Mouse (Mus musculus) liver, embryonic 15.5 days (tissue): Measurements from ENCODE around the gene Reg4. TPM values are rescaled to one million over a fixed set of nuclear protein-coding genes. Genes with fewer than 3 reads are reported as not detected.

Experiments used
- ATAC-seq: fragments of 200-750 bp; cut with Nextera tagmentation; 2 replicates; pipeline ENCODE4 v1.8.0; 2017; ENCODE audit warnings: moderate number of reproducible peaks, mild to moderate bottlenecking, moderate library complexity; ENCODE audit not compliant: insufficient read depth
- H3K27ac ChIP-seq: fragments of 300-500 bp; sonication (generic); replicated peaks from 2 replicates; pipeline ENCODE4 v1.5.1; 2015; ENCODE audit warnings: mild to moderate bottlenecking, inconsistent platforms
- H3K27me3 ChIP-seq: fragments of 300-500 bp; sonication (generic); 2 replicates; pipeline ENCODE4 v1.6.1; 2015; ENCODE audit warnings: mild to moderate bottlenecking, inconsistent platforms
- H3K36me3 ChIP-seq: fragments of 300-500 bp; sonication (generic); replicated peaks from 2 replicates; pipeline ENCODE4 v1.6.1; 2015; ENCODE audit warnings: moderate library complexity, mild to moderate bottlenecking, inconsistent platforms
- H3K4me1 ChIP-seq: fragments of 300-500 bp; sonication (generic); replicated peaks from 2 replicates; pipeline ENCODE4 v1.6.1; 2015; ENCODE audit warnings: inconsistent platforms
- H3K4me2 ChIP-seq: fragments of 300-500 bp; sonication (generic); 2 replicates; pipeline ENCODE4 v1.6.1; 2015; ENCODE audit warnings: moderate library complexity, mild to moderate bottlenecking, inconsistent platforms
- H3K4me3 ChIP-seq: fragments of 300-500 bp; sonication (generic); replicated peaks from 2 replicates; pipeline ENCODE4 v1.5.1; 2015; ENCODE audit warnings: mild to moderate bottlenecking, inconsistent platforms
- H3K9ac ChIP-seq: fragments of 300-500 bp; sonication (generic); 2 replicates; pipeline ENCODE4 v1.6.1; 2015; ENCODE audit warnings: moderate library complexity, mild to moderate bottlenecking, inconsistent platforms
- H3K9me3 ChIP-seq: fragments of 300-500 bp; sonication (generic); replicated peaks from 2 replicates; pipeline ENCODE4 v1.6.1; 2016; ENCODE audit warnings: inconsistent platforms
- WGBS: fragments of 180-500 bp; shearing (Covaris S2); methylation state at CpG from one replicate; pipeline ENCODE4 v1.1.7; 2015; ENCODE audit warnings: mixed read lengths; ENCODE audit not compliant: insufficient replicate concordance; 5-methylcytosine and 5-hydroxymethylcytosine counted together
- polyA plus RNA-seq: library from polyadenylated mRNA; unstranded; fragments of >200 nt; fragmentation: Nextera tagmentation; extraction: Ambion mirVana; gene quantifications from 2 replicates; pipeline ENCODE4 v1.2.1, GENCODE M21; 2015

The Reg4 gene
- polyA plus RNA-seq, 1 experiment from 2014 or later: not detected

- H3K9ac ChIP-seq: no peak overlapping the region
- H3K4me1 ChIP-seq: peaks cover 18% of the 10 kb centered on the region
- H3K27ac ChIP-seq: no peak overlapping the region
- 69% methylated on average over 5 of the region's 5 CpGs for WGBS
- no peaks in the 10 kb centered on the region for H3K9me3 ChIP-seq
- H3K4me3 ChIP-seq: no peak overlapping the region
- no peak for ATAC-seq
- H3K4me2 ChIP-seq: peak overlapping the region; percentile 37; the same call in 1 of the 2 replicates
- no peaks in the 10 kb centered on the region for H3K36me3 ChIP-seq
- no peaks in the 10 kb centered on the region for H3K27me3 ChIP-seq
These were observed 61.2 kb downstream of the Reg4 start for GRCm38 (mm10) chr3:98283205-98283604.

Other genes starting within 250 kb of the Reg4 start
- gene Notch2, start 208.6 kb upstream of the Reg4 start, polyA plus RNA-seq: 6.4 and 7.0 TPM in 2 replicates
- gene Adam30, start 61.5 kb upstream of the Reg4 start, polyA plus RNA-seq: not detected in 2 replicates
- 155 and 223 TPM in 2 replicates for gene Hmgcs2, start 58.3 kb downstream of the Reg4 start, polyA plus RNA-seq
- 208 and 233 TPM in 2 replicates for gene Phgdh, start 117.8 kb downstream of the Reg4 start, polyA plus RNA-seq
- gene Zfp697, start 160.3 kb downstream of the Reg4 start, polyA plus RNA-seq: 1.9 and 2.1 TPM in 2 replicates
- not detected in 2 replicates for gene Gm4450, start 235.0 kb downstream of the Reg4 start, polyA plus RNA-seq